Mouse (Mus musculus) thymus, adult 2 months (tissue): ENCODE results near the gene Cxadr. TPM values are rescaled to one million over a fixed set of nuclear protein-coding genes. Genes with fewer than 3 reads are reported as not detected.

Experiments
- DNase-seq: peaks from one replicate; pipeline ENCODE4 v3.0.0; 2021
- H3K27ac ChIP-seq: fragments of 200-500 bp; 2 replicates; pipeline ENCODE4 v1.5.1; 2012; ENCODE audit warnings: low read length, control low read depth; ENCODE audit not compliant: control insufficient read depth, insufficient read depth
- H3K27me3 ChIP-seq: fragments of 200-500 bp; 2 replicates; pipeline ENCODE4 v1.6.1; 2012; ENCODE audit warnings: mild to moderate bottlenecking, low read length, moderate library complexity, mixed read lengths; ENCODE audit not compliant: control insufficient read depth, insufficient read depth
- H3K36me3 ChIP-seq: fragments of 200-500 bp; 2 replicates; pipeline ENCODE4 v1.6.1; 2012; ENCODE audit warnings: mild to moderate bottlenecking, low read length, moderate library complexity; ENCODE audit not compliant: control insufficient read depth, insufficient read depth
- H3K4me1 ChIP-seq: fragments of 200-500 bp; replicated peaks from 2 replicates; pipeline ENCODE4 v1.6.1; 2012; ENCODE audit warnings: low read length; ENCODE audit not compliant: control insufficient read depth, insufficient read depth
- H3K4me3 ChIP-seq: fragments of 200-500 bp; 2 replicates; pipeline ENCODE4 v1.5.1; 2012; ENCODE audit warnings: mild to moderate bottlenecking, low read length, control low read depth, moderate library complexity; ENCODE audit not compliant: control insufficient read depth, insufficient read depth
- CTCF ChIP-seq: fragments of 200-500 bp; IDR thresholded peaks from 2 replicates; pipeline ENCODE4 v1.5.1; 2012; ENCODE audit warnings: mild to moderate bottlenecking, control low read depth, low read length, moderate library complexity, borderline replicate concordance; ENCODE audit not compliant: control insufficient read depth, poor library complexity, insufficient read depth; ENCODE audit errors: extremely low read depth
- POLR2A ChIP-seq: fragments of 200-500 bp; IDR thresholded peaks from 2 replicates; pipeline ENCODE4 v1.6.1; 2012; ENCODE audit warnings: mild to moderate bottlenecking, low read length, control low read depth, moderate library complexity; ENCODE audit not compliant: control insufficient read depth, poor library complexity, insufficient read depth; ENCODE audit errors: extremely low read depth
- WGBS: fragments of 180-500 bp; shearing (Covaris S2); methylation state at CpG from one replicate; pipeline ENCODE4 v1.1.7; 2018; 5-methylcytosine and 5-hydroxymethylcytosine counted together
- polyA plus RNA-seq: library from polyadenylated mRNA; depleted of rRNA; stranded (reverse); fragments of >200 nt; gene quantifications from 2 replicates; pipeline ENCODE4 v1.2.3, GENCODE M21; 2012; rRNA removed

Gene Cxadr
- polyA plus RNA-seq, 1 experiment = 4.5 TPM

DNA sequence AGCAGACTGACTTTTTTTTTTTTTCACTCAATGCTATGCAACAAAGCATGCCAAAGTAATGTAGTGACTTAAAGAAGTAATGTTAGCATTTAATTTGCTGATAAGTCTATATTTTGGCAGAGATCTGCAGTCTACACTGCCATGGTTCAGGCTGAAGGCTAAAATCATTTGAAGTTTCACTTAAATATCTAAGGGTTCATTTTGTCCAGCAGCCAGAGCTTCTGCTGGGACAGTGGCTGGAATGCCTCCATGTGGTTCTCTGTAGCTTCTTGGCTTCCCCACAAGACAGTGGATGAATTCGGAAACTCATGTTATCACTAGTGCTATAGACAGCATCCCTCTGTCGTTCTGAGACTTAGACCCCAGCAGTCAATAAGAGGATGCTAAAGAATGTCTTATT lies 105.4 kb downstream of the Cxadr start:
- 84% methylated on average over 2 of the region's 2 CpGs for WGBS
- no peak for TF ChIP-seq POLR2A
- TF ChIP-seq CTCF = no peak
- H3K27me3 ChIP-seq = no peaks in the 10 kb centered on the region
- H3K4me1 ChIP-seq = no peaks in the 10 kb centered on the region
- no peak overlapping the region for H3K4me3 ChIP-seq
- DNase-seq = no peak
- no peak overlapping the region for H3K27ac ChIP-seq
- no peaks in the 10 kb centered on the region for H3K36me3 ChIP-seq

DNA sequence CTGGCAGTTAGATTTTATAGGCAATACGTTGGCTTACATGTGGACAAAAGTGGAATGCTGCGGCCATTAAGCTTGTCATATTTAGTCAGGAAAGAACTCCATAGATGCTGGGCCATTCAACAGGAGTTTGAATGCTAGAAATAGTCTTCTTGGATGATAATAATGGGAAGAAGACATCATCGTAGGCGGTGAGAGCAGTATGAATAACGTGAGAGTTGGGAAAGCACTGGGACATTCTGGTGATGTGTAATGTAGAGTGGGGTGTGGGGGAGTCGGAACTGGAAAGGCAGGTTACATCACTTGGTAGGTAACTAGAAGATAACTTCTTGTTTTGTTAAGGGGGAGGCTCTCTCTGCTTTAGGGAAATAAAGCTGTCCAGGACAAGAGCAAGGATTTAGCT lies 106.6 kb downstream of the Cxadr start:
- Histone ChIP-seq H3K27ac (no peak overlapping the region), H3K36me3 (no peaks in the 10 kb centered on the region), H3K27me3 (no peaks in the 10 kb centered on the region), H3K4me1 (no peaks in the 10 kb centered on the region), H3K4me3 (no peak overlapping the region)
- TF ChIP-seq POLR2A (no peak), CTCF (no peak)
- DNase-seq = no peak
- WGBS = 96% methylated on average over 6 of the region's 6 CpGs

Other genes starting within 250 kb of the Cxadr start
- gene Btg3, start 75.7 kb downstream of the Cxadr start, polyA plus RNA-seq = 2.8 and 3.5 TPM in 2 replicates